Mouse (Mus musculus) pancreas, adult 10 weeks (tissue): ENCODE measurements around the gene Arrdc2. TPM values are rescaled to one million over a fixed set of nuclear protein-coding genes. Genes with fewer than 3 reads are reported as not detected.

Experiments
- polyA plus RNA-seq: library from polyadenylated mRNA; stranded (reverse); fragments of 350-450 nt; fragmentation: Illumina TruSeq; extraction: RNeasy Lipid Tissue Mini Kit (QIAGEN cat#74804); gene quantifications from one replicate; pipeline ENCODE4 v1.2.3, GENCODE M21; 2015; ENCODE audit warnings: low read depth, low replicate concordance; ENCODE audit not compliant: insufficient read depth

The Arrdc2 gene
- 18.1 TPM for polyA plus RNA-seq

DNA sequence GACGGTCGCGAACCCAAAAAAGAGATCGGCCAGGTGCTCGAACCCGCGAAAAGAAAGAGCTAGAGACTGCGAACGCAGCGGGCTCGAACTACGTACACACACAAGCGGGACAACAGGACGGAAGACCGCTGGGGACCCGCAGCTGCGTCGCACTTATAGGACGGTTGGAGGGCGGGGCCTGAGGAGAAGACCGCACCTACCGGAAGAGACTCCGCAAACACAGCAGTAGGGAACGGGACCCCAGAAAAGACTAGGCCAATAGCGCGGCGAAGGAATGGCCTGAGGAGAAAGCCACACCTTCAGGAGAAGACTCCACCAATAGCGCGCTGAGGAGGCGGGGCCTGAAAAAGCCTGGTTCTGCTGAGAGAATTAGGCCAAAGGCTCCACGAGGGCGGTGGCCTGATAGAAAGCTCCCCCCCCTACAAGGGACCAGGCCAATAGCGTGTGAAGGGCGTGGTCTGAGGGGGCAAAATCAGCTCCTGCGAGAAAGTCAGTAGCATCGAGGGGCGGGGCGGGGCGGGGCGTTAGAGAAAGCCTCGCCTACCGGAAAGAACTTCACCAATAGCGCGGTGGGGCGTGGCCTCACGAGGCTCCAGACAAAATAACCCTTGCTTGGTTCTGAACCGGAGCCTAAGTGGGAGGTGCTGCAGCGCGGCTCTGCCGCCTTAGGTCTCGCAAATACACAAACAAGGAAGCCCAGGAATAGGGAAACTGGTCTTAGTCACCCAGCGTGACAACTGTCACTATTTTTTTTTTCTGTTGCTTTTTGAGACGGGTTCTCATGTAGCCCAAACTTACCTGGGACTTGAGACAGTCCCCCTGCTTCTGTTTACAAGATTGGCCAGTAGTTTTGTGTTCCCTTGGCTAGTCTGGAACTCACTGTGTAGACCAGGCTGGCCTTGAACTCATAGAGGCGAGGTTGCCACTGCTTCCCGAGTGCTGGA lies at the start of gene Arrdc2:
Gene Arrdc2, minus strand, starts transcription at position 313 of the 944 bp plus-strand sequence.

DNA sequence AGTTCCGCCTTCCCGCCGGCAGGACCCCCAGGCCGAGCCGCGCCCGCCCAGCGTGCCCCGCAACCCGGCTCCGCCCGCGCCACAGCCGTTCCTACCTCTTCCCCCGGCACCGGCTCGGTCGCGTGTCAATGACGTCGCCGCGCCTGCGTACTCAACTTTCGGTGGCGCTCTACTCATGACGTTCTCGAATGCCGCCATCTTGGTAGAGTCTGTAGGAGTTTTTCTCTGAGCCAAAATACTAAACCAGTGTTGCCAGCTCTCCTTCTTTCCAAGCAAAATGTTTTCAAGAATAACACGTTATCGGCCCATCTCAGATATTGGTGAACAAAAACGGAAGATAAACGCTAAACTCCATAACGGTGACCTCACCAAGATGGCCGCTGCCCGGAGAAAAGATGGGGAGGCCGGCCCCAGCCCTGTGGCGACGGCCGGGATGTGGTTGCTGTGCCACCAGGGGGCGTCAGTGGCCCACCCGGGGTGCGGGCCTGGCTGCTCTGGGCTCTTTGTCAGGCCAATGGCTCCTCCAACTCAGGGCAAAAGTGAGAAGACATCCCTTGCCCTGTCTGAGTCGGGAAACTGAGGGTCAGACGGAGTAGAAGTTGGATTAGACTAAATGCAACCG lies 34.0 kb upstream of the Arrdc2 start, which contains the start of gene Ccdc124:
Gene Ccdc124, minus strand, starts transcription at position 572 of the 622 bp plus-strand sequence.

DNA sequence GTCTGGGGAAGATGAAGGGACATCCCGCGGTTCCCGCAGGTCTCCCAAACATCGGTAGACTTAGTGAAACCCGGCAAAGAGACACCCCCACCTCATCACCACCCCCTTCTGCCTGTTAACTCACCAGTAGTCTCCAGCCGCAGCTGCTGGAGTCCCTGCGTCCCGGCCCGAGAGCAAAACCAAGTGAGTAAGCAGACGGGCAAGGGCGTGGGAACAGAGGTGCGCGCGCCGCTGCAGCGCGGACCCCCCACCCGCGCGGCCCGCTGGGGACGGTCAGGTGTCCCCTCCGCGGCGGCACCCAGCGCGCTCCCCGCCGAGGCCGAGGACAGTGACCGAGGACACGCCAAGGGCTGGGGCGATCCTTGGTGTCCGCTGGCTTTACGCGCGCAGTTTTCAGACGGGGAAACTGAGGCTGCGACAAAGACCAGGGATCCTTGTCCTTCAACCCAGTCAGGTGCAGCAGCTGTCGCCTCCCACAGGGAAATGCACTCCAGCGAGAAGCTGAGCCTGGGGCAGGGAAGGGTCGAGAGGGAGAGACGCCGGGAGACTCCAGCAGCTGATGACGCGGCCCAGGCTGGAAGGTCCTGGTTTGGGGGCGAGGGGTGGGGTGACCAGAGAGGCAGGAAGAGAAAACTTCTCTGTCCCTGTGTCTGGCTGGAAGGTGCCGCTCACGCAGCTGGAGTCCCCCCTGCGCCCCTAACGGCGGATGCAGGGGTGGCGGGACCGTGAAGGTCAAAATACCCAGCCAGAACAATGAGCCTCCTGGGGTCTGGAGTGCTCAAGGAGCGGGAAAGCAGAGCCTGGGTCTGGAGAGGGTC lies 23.5 kb upstream of the Arrdc2 start, which contains the start of gene Kcnn1:
Gene Kcnn1, minus strand, starts transcription at position 435 of the 818 bp plus-strand sequence.

DNA sequence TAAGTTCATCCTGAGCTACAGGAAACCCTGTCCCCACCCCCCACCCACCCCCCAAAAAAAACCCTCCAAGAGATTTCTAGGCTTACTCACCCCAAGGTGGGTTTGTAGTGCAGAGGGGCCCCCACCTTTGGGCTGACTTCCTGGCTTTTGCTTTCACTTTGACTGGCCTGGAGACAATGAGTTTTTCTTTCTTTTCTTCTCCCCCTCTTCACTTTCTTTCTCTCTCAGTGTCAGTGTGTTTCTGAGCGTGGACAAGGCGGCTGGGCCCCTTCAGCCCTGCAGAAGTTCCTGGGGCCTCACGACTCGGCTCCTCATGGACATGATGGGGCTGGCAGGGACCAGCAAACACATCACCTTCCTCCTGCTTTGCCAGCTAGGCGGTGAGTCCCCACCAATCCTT lies 31.3 kb downstream of the Arrdc2 start, which contains the start of gene Il12rb1:
Gene Il12rb1, plus strand, starts transcription at position 211 of the 400 bp plus-strand sequence.

DNA sequence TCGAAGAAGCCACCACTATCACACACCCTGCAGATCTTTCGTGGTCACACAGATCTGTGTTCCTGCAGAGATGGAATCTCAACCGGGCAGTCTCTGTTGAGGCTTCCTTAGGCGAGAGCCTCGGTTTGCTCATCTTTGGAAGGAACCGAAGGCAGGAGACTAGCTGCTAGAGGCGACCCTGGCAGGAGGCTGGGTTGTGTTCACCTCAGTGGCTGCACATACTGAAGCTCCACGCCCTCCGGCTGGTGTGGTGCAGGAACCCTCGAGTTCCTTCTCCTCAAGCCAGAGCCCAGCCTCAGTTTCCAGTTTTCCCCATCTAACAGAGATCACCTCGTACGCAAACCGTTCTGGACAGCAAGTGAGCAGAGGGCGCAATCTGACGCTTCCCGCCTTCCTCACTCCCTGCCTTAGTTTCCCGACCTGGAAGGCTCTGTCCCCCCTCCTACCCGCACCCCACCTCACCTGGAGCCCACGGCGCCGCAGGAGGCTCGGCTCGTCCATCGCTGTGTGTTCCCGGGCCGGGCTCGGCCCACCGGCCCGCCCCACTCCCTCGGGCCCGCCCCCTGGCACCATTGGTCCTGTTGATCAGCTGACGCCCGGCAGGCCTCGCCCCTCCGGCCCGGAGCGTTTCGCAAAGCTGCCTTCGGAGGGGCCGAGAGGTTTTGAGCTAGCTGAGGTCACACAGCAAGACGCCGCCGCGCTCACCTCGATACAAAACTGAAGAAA lies 34.9 kb downstream of the Arrdc2 start, which contains the start of gene Mast3:
Gene Mast3, minus strand, starts transcription at position 574 of the 726 bp plus-strand sequence.

Other genes starting within 250 kb of the Arrdc2 start
- 17.5 TPM for gene Isyna1, start 245.3 kb downstream of the Arrdc2 start, polyA plus RNA-seq
- 22.8 TPM for gene Ssbp4, start 230.8 kb downstream of the Arrdc2 start, polyA plus RNA-seq
- 2.3 TPM for gene Lrrc25, start 223.6 kb downstream of the Arrdc2 start, polyA plus RNA-seq
- gene Gdf15, start 207.3 kb downstream of the Arrdc2 start, polyA plus RNA-seq: 0.61 TPM
- gene Pgpep1, start 179.3 kb downstream of the Arrdc2 start, polyA plus RNA-seq: 8.6 TPM
- 14.0 TPM for gene Lsm4, start 166.5 kb downstream of the Arrdc2 start, polyA plus RNA-seq
- gene Jund, start 140.8 kb downstream of the Arrdc2 start, polyA plus RNA-seq: 32.7 TPM
- gene Iqcn, start 136.3 kb downstream of the Arrdc2 start, polyA plus RNA-seq: not detected
- gene Gm3336, start 121.2 kb downstream of the Arrdc2 start, polyA plus RNA-seq: not detected
- 1.9 TPM for gene Pde4c, start 116.0 kb downstream of the Arrdc2 start, polyA plus RNA-seq
- gene Rab3a, start 85.0 kb downstream of the Arrdc2 start, polyA plus RNA-seq: 12.4 TPM
- 13.1 TPM for gene Mpv17l2, start 78.8 kb downstream of the Arrdc2 start, polyA plus RNA-seq
- 9.3 TPM for gene Pik3r2, start 63.0 kb downstream of the Arrdc2 start, polyA plus RNA-seq
- gene Mast3, start 34.7 kb downstream of the Arrdc2 start, polyA plus RNA-seq: 40.0 TPM
- not detected for gene Il12rb1, start 31.3 kb downstream of the Arrdc2 start, polyA plus RNA-seq
- 1.6 TPM for gene Kcnn1, start 23.5 kb upstream of the Arrdc2 start, polyA plus RNA-seq
- 9.8 TPM for gene Ccdc124, start 34.2 kb upstream of the Arrdc2 start, polyA plus RNA-seq
- not detected for gene Slc5a5, start 53.0 kb upstream of the Arrdc2 start, polyA plus RNA-seq
- gene Rpl18a, start 57.7 kb upstream of the Arrdc2 start, polyA plus RNA-seq: 1,080 TPM
- gene Map1s, start 66.2 kb upstream of the Arrdc2 start, polyA plus RNA-seq: 5.2 TPM